Mouse (Mus musculus): ENCODE data around the gene Sar1b. TPM values are rescaled to one million over a fixed set of nuclear protein-coding genes. Genes with fewer than 3 reads are reported as not detected.
"Not testable (repeated sequence)": the region's sequence is repeated elsewhere in the genome, so short reads cannot be mapped to it uniquely, and the experiment has no call there.

Sar1b gene
- polyA plus RNA-seq, 1 experiment from 2014 or later = 120 TPM

GRCm38 (mm10) chr11:51757625-51758024 lies 5.9 kb upstream of the Sar1b start:
- peaks cover 15% of the 10 kb centered on the region for H3K4me1 ChIP-seq
- H3K4me3 ChIP-seq = no peak overlapping the region
- H3K36me3 ChIP-seq = no peaks in the 10 kb centered on the region
- WGBS = 87% methylated on average over 5 of the region's 5 CpGs
- peaks cover 3% of the 10 kb centered on the region; the same call in 1 of the 2 replicates for H3K27me3 ChIP-seq
- no peak for ATAC-seq (ENCODE audit: borderline replicate concordance, extremely low read depth, low FRiP score, low TSS enrichment)
- no peak overlapping the region for H3K4me2 ChIP-seq
- no peak overlapping the region for H3K9ac ChIP-seq
- no peak overlapping the region for H3K27ac ChIP-seq
- no peaks in the 10 kb centered on the region for H3K9me3 ChIP-seq

- H3K9me3 ChIP-seq; H3K27ac ChIP-seq; H3K27me3 ChIP-seq; H3K9ac ChIP-seq; ATAC-seq (ENCODE audit: borderline replicate concordance, extremely low read depth, low FRiP score, low TSS enrichment); H3K4me3 ChIP-seq; H3K36me3 ChIP-seq; H3K4me2 ChIP-seq: not testable (repeated sequence)
- H3K4me1 ChIP-seq = peaks cover 15% of the 10 kb centered on the region
- 85% methylated on average over 5 of the region's 5 CpGs for WGBS
These were observed 5.3 kb upstream of the Sar1b start for GRCm38 (mm10) chr11:51758207-51758606.

DNA sequence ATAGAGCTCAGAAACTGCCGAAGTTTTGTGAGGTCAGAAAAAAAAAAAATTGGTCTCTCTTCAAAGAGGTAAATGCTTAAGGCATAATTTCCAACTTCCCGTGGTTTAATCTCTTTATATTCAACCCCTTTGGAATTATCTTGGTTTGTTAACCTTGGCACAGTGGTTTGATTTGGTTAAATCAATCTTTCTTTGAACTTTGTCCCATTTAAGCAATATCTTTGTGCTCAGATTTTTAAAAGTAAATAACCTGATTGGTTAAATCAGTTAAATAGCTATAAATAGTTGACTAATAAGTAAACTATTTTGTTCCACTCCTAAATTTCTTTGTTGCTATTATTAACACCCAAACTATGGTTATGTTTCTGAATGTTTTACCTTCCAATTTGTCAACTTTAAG lies 4.2 kb upstream of the Sar1b start:
- H3K27me3 ChIP-seq = peaks cover 3% of the 10 kb centered on the region; the same call in 1 of the 2 replicates
- peaks cover 12% of the 10 kb centered on the region for H3K4me1 ChIP-seq
- no peaks in the 10 kb centered on the region for H3K9me3 ChIP-seq
- no peak for ATAC-seq (ENCODE audit: borderline replicate concordance, extremely low read depth, low FRiP score, low TSS enrichment)
- no peak overlapping the region for H3K4me2 ChIP-seq
- WGBS = 81% methylated on average over 2 of the region's 2 CpGs
- H3K4me3 ChIP-seq = no peak overlapping the region
- H3K9ac ChIP-seq = no peak overlapping the region
- peak overlapping the region; percentile 25; the same call in 1 of the 2 replicates for H3K27ac ChIP-seq
- no peaks in the 10 kb centered on the region for H3K36me3 ChIP-seq

GRCm38 (mm10) chr11:51759941-51760657 lies 3.4 kb upstream of the Sar1b start:
- peak overlapping the region; percentile 25 for H3K27ac ChIP-seq
- H3K4me3 ChIP-seq = no peak overlapping the region
- H3K9me3 ChIP-seq = no peaks in the 10 kb centered on the region
- no peak overlapping the region for H3K4me2 ChIP-seq
- no peak overlapping the region for H3K9ac ChIP-seq
- peaks cover 3% of the 10 kb centered on the region; the same call in 1 of the 2 replicates for H3K27me3 ChIP-seq
- peaks cover 12% of the 10 kb centered on the region for H3K4me1 ChIP-seq
- ATAC-seq (ENCODE audit: borderline replicate concordance, extremely low read depth, low FRiP score, low TSS enrichment) = no peak
- no peaks in the 10 kb centered on the region for H3K36me3 ChIP-seq
- 80% methylated on average over 6 of the region's 6 CpGs for WGBS

GRCm38 (mm10) chr11:51761241-51761640 lies 2.2 kb upstream of the Sar1b start:
- no peak overlapping the region for H3K9ac ChIP-seq
- no peak overlapping the region for H3K4me2 ChIP-seq
- ATAC-seq (ENCODE audit: borderline replicate concordance, extremely low read depth, low FRiP score, low TSS enrichment) = no peak
- no peaks in the 10 kb centered on the region for H3K36me3 ChIP-seq
- WGBS = 70% methylated on average over 5 of the region's 5 CpGs
- H3K4me1 ChIP-seq = peaks cover 8% of the 10 kb centered on the region
- no peak overlapping the region for H3K4me3 ChIP-seq
- peaks cover 3% of the 10 kb centered on the region; the same call in 1 of the 2 replicates for H3K27me3 ChIP-seq
- no peak overlapping the region for H3K27ac ChIP-seq
- H3K9me3 ChIP-seq = no peaks in the 10 kb centered on the region

DNA sequence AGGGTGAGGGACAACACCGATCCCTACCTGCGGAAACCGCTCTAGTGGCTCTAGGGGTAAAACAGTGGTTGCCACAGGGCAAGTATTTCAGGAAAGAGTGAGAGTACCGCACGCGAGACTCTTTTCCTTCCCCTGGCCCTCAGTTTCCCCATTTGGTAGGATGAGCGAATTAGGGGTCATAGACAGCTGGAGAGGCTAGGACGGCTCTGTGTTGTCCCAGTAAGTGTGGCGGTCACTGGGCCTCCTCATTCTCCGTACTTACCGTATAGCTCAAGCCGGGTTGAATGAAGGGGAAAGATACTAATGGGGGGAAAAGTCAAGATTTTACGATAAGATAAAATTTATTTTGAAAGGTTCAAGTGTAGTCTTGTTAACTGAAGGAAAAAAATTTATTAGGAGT lies 468 bp downstream of the Sar1b start:
- Histone ChIP-seq H3K9ac (peak overlapping the region; percentile 87), H3K4me1 (peaks cover 8% of the 10 kb centered on the region), H3K4me2 (peak overlapping the region; percentile 79), H3K9me3 (no peaks in the 10 kb centered on the region), H3K27me3 (peaks cover 3% of the 10 kb centered on the region; the same call in 1 of the 2 replicates), H3K27ac (no peak overlapping the region; the same call in 1 of the 2 replicates), H3K36me3 (no peaks in the 10 kb centered on the region), H3K4me3 (peak overlapping the region; percentile 98)
- ATAC-seq (ENCODE audit: borderline replicate concordance, extremely low read depth, low FRiP score, low TSS enrichment) = peak; percentile 35; the same call in 1 of the 2 replicates
- WGBS = 3% methylated on average over 13 of the region's 13 CpGs

DNA sequence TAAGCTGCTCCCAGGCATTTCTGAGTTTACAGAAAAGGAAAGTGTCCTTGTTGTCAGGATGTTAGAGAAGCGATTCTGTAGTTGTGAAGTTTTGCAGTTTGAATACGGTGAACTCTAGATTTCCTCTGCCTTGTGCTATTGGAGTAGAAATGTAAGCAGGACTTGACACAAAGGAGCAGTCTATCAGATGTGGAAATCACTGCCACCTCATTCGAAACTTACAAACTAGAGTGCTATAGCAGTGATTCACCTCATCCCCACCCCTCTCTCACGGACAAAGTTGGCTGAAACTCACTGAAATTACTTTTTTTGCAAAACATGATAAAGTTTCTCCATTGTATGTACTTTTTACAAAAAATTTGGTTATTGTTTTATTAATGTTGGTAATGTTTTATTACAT lies 1.3 kb downstream of the Sar1b start:
- Histone ChIP-seq H3K9me3 (no peaks in the 10 kb centered on the region), H3K4me2 (peak overlapping the region; percentile 79), H3K4me1 (peaks cover 8% of the 10 kb centered on the region), H3K36me3 (no peaks in the 10 kb centered on the region), H3K9ac (no peak overlapping the region), H3K4me3 (peak overlapping the region; percentile 98), H3K27ac (no peak overlapping the region), H3K27me3 (peaks cover 3% of the 10 kb centered on the region; the same call in 1 of the 2 replicates)
- WGBS = 71% methylated on average over 4 of the region's 4 CpGs
- no peak for ATAC-seq (ENCODE audit: borderline replicate concordance, extremely low read depth, low FRiP score, low TSS enrichment)

- Histone ChIP-seq H3K27me3 (no peaks in the 10 kb centered on the region), H3K9ac (no peak overlapping the region), H3K4me2 (no peak overlapping the region), H3K9me3 (no peaks in the 10 kb centered on the region), H3K4me3 (no peak overlapping the region), H3K27ac (no peak overlapping the region), H3K36me3 (no peaks in the 10 kb centered on the region), H3K4me1 (peaks cover 8% of the 10 kb centered on the region)
- 73% methylated on average over 8 of the region's 8 CpGs for WGBS
- ATAC-seq (ENCODE audit: borderline replicate concordance, extremely low read depth, low FRiP score, low TSS enrichment) = no peak
These were observed 4.2 kb downstream of the Sar1b start for GRCm38 (mm10) chr11:51767579-51768220.

- Histone ChIP-seq H3K9ac (no peak overlapping the region), H3K9me3 (no peaks in the 10 kb centered on the region), H3K4me2 (no peak overlapping the region), H3K27me3 (no peaks in the 10 kb centered on the region), H3K27ac (no peak overlapping the region), H3K36me3 (no peaks in the 10 kb centered on the region), H3K4me3 (no peak overlapping the region), H3K4me1 (peaks cover 8% of the 10 kb centered on the region)
- 55% methylated on average over 5 of the region's 5 CpGs for WGBS
- ATAC-seq (ENCODE audit: borderline replicate concordance, extremely low read depth, low FRiP score, low TSS enrichment) = no peak
These were observed 4.8 kb downstream of the Sar1b start for GRCm38 (mm10) chr11:51768296-51768695.

DNA sequence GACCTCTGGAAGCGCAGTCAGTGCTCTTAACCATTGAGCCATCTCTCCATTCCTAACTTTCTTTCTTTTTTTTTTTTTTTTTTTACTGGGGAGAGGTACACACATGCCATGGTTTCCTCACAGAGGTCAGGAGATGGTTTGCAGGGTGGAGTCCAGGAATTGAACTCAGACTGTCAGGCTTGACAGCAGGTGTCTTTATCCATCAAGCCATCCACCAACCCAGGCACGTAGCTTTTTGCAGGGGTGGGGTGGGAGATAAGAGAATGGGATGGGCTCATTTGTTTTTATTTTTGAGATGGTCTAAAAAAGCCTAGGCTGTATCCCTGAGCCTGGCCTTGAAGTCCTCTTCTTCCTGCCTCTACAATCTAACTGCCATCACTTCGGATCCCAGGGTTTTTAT lies 12.0 kb downstream of the Sar1b start:
- H3K9ac ChIP-seq = no peak overlapping the region
- ATAC-seq (ENCODE audit: borderline replicate concordance, extremely low read depth, low FRiP score, low TSS enrichment) = no peak
- H3K27ac ChIP-seq = no peak overlapping the region
- no peaks in the 10 kb centered on the region for H3K27me3 ChIP-seq
- H3K4me1 ChIP-seq = no peaks in the 10 kb centered on the region
- H3K4me3 ChIP-seq = no peak overlapping the region
- 88% methylated on average over 3 of the region's 3 CpGs for WGBS
- peaks cover 7% of the 10 kb centered on the region for H3K36me3 ChIP-seq
- H3K9me3 ChIP-seq = no peaks in the 10 kb centered on the region
- H3K4me2 ChIP-seq = no peak overlapping the region

DNA sequence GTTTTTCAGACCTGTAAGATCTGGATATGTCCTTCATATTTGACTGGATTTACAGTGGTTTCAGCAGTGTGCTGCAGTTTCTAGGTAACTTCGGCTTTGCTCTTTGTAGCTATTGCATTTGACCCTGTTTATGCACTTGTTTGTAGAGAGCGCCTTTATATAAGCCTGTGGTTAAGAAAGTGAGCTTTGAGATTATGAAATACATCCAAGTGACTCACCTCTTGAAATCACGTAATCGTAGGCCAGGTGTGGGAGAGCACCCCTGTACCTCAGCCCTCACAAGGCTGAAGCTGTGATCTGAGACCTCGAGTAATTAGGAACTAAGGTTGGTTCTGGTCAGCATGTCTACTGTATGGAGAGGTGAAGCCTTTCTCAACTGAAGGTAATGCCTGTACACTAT lies 14.0 kb downstream of the Sar1b start:
- H3K9me3 ChIP-seq = no peaks in the 10 kb centered on the region
- H3K4me3 ChIP-seq = no peak overlapping the region
- ATAC-seq (ENCODE audit: borderline replicate concordance, extremely low read depth, low FRiP score, low TSS enrichment) = no peak
- H3K36me3 ChIP-seq = peaks cover 25% of the 10 kb centered on the region
- H3K9ac ChIP-seq = no peak overlapping the region
- H3K27me3 ChIP-seq = no peaks in the 10 kb centered on the region
- H3K27ac ChIP-seq = no peak overlapping the region
- WGBS = 88% methylated on average over 5 of the region's 5 CpGs
- H3K4me2 ChIP-seq = no peak overlapping the region
- H3K4me1 ChIP-seq = no peaks in the 10 kb centered on the region

DNA sequence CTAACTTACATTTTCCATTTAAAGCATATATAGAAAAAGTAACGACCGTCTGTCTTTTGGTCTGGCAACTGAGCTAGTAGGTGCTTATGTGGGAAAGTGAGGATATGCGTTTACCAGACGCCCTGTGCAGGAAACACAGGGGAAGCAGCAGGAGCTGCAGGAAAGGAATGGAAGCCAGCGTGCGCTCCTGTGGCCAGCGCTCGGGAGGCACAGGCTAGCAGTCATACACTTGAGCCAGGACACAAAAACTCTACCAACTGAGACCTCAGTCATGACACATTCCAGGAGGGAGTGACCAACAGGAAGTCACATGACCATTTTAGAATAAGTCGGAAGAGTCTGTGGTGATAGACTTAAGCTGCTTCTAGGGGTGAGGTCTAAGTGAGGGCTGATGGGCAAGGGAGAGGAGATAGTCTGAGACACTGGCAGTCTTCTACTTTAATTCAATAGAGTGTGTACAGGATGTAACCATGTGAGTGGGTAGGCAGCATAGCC lies 17.3 kb downstream of the Sar1b start:
- H3K9ac ChIP-seq = no peak overlapping the region

More for the DNA sequence above, 17.3 kb downstream of the Sar1b start:
- Histone ChIP-seq H3K4me2 (no peak overlapping the region), H3K27ac (no peak overlapping the region), H3K36me3 (peaks cover 46% of the 10 kb centered on the region), H3K27me3 (no peaks in the 10 kb centered on the region), H3K4me3 (no peak overlapping the region), H3K4me1 (no peaks in the 10 kb centered on the region), H3K9me3 (no peaks in the 10 kb centered on the region)
- ATAC-seq (ENCODE audit: borderline replicate concordance, extremely low read depth, low FRiP score, low TSS enrichment) = no peak
- WGBS = 83% methylated on average over 9 of the region's 9 CpGs
